Mouse (Mus musculus): Measurements from ENCODE around the gene Mrc2. TPM values are rescaled to one million over a fixed set of nuclear protein-coding genes. Genes with fewer than 3 reads are reported as not detected.

The Mrc2 gene
- total RNA-seq, 2 experiments from 2014 or later = 3.7 to 5.0 TPM

DNA sequence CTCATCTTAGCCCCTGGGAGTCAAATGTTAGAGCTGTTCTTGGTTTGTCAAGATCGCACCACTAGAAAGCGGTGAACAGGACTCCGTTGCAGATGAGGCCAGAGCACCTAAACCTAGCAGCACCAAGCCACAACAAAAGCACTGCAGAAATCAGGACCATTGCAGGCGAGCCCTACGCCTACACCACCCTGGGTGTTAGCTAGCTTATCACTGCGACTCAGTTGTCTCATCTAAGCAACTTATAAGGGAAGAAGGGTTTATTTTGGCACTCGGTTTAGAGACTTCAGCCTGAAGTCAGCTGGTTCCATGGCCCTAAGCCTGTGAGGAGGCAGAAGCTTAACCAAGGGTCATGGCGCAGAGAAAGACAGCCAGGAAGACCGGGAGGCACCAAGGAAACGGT lies 3.6 kb downstream of the Mrc2 start:
- DNase-seq (ENCODE audit: extremely low spot score in 1 of 2, low spot score in 1 of 2) = no peak

DNA sequence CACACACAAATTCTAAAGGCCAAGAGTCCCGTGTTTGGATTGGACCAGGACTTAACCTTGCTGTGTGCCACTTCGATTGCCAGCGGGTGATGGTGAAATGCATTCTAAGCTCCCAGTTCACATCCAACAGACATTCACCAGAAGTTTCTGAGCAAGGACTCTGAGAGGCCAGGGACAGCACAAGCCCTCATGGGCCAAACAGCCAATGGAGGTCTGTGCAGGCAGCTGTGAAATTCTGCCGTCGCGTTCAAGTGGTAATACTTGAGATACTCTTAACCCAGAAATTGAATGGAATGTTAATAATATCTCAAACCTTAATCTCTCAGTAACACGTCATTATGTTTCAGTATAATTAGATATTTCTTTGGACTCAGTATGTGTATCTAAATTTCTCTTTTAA lies 17.8 kb downstream of the Mrc2 start:
- DNase-seq (ENCODE audit: extremely low spot score in 1 of 2, low spot score in 1 of 2) = no peak

DNA sequence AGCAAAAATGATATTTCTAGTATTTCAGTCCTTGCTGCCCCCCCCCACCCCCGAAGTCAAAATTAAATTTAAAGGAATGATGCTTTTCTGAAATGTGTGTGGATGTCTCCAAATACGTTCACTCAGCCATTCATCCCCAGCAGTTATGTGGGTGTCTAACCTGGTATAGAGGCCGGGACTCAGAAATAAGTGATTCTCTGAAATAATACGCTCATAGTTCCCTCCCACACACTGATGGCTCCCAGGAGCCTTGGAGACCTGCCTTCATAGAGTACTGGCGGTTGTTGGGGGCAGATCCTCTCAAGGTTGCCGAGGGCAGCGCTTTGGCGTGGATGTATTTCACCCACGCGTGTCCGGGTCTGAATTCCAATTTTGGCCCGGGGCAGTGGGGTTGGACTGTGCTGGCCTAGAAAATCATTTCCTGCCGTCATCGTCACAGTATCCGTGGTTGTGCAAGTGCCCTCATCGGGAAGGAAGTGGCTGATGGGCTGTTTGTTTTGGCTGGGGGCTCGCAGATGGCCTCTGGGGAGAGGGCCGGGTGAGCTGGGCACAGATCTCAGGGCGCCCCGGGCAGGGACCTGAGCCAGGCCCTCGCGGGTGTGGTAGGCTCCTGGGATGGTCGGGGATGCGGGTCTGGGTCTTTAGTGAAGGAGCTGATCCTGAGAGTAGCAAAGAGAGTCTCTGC lies 19.0 kb downstream of the Mrc2 start:
- DNase-seq (ENCODE audit: extremely low spot score in 1 of 2, low spot score in 1 of 2) = no peak

DNA sequence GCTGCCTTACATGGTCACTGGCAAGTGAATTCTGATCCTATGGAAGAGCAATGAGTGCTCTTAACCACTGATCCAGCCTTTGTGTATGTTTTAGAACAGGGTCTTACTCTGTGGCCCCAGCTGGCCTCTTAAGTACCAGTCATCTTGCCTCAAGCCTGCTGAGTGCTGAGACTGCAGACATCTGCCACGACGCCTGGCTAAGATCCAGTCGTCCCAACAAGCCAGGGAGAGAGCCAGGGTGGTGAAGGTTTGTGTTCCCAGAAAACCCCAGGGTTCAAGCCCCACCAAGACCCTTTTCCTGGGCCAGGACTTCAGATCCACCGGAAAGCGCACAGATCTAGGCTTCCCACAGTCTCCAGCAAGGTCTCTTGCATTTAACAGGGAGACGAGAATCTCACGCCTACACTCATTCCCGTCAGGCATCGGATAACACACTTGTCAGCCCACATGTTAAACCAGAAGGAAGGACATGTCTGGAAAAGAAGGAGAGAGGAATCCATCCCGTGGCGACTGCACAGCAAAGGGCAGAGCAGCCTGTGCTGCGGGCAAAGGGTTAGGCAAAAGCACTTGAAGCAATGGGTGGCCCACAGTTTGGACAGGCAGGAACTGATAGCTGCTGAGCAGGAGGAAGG lies 20.0 kb downstream of the Mrc2 start:
- DNase-seq (ENCODE audit: extremely low spot score in 1 of 2, low spot score in 1 of 2) = no peak

DNA sequence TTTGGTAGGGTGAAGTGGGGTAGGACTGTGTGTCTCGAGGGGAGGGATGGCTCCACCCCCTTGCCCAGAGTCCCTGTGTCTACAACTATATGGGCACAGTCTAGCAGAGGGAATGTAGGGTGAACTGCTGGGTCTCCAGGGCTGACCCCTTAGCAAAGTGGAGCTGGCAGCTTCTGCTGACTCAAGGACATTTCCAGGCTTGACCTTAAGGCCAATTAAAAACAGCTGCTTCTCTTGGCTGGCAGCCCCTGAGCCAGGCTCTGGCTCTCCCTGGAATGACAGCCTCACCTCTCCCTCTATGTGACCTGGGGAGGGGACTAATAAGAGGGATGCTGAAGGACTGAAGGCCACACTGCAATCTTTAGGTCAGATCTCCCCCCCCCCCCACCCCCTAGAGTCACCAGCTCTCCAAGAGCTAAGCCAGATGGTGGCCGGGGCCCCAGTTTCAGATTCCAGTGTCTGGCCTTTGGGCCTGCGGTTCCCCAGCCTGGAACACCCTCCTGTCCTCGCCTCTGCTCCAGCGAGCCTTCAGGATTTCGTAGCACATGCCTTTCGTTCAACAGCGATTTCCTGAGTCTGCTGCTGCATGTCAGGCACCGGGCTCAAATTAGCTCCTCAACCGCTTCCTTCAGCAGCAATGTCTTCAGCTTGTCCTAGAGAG lies 20.7 kb downstream of the Mrc2 start:
- peak in 1 of 2 experiments; percentile 13 for DNase-seq (ENCODE audit: extremely low spot score in 1 of 2, low spot score in 1 of 2)

DNA sequence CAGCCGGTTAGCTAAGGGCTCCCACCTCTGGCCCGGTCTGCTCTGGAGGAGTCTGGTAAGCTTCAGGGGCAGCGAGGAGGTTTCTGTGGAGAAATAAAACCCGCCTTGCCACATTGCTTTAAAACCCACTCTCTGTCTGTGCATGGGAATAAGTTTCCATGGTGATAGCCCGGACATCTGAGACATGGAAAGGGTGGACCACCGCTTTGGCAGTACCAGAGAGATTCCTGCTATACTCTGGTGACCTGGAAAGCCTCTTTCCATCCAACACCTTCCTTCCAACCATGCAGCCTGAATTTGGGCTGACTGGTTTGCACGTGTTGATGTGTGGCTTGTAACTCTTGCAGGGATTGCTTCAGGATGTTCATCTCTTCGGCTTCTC lies 21.2 kb downstream of the Mrc2 start:
- no peak for DNase-seq (ENCODE audit: extremely low spot score in 1 of 2, low spot score in 1 of 2)

DNA sequence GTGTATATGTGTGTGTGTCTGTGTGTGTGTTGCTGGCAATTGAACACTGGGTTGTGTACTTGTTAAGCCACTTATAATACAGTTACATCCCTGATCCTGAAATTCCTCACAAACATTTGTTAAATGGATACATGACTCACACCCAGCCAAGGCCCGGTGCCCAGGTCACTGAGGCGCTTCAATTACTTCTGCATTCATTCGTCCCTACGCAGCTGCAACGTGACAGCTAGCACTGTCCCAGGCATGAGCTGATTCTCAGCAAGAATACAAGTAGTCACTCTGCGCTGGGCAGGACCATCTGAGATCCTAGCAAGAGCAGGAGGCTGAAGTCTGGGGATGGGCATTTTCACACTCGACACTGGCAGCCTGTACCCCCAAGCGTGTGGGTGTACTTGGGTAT lies 22.9 kb downstream of the Mrc2 start:
- no peak for DNase-seq (ENCODE audit: extremely low spot score in 1 of 2, low spot score in 1 of 2)

DNA sequence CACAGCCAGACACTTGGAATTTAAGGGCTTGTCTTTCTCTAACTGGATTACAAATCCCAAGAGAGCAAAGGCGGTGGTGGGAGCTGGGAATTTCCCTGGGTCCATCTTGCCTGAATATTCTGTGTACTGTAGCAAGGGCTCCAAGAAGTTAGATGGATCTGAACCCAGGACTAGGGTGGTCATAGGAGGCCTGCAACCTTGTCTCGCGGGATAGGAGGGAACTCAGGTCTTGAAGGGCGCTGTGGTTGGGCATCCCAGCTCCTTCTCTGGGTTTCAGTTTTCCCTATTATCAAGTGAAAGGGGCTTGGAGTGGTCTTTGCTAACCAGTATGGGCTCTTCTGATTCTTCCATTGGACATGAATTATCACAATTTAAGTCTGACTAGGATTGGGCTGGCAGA lies 23.7 kb downstream of the Mrc2 start:
- DNase-seq (ENCODE audit: extremely low spot score in 1 of 2, low spot score in 1 of 2) = no peak

DNA sequence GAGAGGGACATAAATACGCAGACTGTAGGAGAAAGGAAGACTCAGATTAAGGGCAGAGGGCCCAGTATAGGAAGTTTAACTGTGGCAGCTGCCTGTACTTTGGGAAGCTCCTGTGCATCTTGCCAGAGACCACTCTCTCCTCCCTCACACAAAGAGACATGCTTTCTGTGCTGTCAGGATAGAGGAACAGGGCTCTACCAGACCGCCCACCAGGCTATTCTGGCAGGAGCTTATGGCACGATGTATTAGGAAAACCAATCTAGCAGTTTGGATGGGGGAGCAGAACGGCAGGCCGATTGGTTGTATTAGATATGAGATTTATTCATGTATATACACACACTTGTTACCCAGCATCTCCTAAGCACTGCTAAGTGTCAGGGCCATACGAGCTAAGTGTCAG lies 25.3 kb downstream of the Mrc2 start:
- no peak for DNase-seq (ENCODE audit: extremely low spot score in 1 of 2, low spot score in 1 of 2)

DNA sequence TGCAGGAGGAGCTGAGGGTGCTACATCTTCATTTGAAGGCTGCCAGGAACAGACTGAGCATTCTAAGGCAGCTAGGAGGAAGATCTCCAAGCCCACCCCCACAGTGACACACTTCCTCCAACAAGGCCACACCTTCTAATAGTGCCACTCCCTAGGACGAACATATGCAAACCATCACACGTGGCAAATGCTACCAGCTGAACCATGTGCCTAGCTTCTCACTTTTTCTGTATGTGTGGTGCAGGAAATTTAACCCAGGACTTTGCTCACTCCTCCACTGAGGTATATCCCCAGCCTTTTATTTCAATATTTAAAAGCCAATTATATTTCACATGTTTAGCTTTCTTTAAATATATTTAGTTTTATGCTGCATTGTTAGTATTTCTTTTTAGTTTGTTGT lies 28.6 kb downstream of the Mrc2 start:
- DNase-seq (ENCODE audit: extremely low spot score in 1 of 2, low spot score in 1 of 2) = no peak

DNA sequence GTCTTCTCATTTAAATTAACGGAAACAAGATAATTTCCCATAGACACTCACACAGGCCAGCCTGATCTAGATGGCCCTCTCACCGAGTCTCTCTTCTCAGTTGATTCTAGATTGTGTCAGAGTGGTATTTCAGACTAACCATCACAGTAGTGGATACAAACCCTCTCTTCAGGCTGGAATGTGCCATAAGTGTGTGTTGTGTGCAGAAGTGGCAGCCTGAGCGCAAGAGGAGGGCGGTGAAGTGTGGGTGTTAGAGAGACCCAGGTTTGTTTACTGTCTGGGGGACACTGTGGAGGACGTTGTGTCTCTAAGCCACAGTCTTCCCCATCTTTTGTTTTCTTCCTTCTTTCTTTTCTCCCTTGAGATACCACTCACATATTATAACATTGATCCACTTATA lies 31.1 kb downstream of the Mrc2 start:
- DNase-seq (ENCODE audit: extremely low spot score in 1 of 2, low spot score in 1 of 2) = no peak

DNA sequence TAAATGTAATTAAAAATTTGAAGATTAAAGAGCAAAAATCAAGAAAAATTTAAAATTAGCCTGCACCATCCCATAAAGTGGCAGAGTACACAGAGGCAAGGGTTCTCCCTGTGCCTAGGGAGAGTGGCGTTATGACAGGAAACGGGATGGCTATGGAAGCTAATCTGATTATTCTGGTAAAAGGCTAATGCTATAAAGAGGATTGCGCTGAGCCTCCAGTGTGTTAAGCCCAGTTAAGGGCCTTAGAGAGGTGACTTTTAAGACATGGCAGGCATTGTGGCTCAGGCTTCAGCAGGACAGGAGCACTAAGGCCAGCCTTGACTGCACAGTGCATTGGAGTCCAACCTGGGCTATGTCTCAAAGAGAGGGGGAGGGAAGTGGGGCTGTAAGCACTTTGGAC lies 34.7 kb downstream of the Mrc2 start:
- no peak for DNase-seq (ENCODE audit: extremely low spot score in 1 of 2, low spot score in 1 of 2)

DNA sequence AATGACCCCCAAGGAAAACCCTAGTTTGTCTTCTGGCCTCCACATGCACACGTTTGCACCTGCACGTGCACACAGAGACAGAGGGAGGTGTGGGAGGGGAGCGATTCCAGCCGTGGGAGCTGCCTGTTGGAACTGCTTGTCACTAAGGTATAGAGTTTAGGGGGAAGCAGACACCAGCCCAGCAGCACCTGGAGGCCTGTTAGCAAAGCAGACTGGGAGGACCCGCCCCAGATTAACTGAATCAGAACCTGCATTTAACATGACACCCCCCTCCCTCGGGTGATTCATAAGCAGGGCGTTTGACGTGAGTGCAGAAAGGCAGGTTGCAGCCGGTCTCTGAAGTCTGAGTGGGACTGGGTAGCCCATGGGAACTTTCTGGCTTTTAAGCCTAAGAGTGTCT lies 37.5 kb downstream of the Mrc2 start:
- no peak for DNase-seq (ENCODE audit: extremely low spot score in 1 of 2, low spot score in 1 of 2)

DNA sequence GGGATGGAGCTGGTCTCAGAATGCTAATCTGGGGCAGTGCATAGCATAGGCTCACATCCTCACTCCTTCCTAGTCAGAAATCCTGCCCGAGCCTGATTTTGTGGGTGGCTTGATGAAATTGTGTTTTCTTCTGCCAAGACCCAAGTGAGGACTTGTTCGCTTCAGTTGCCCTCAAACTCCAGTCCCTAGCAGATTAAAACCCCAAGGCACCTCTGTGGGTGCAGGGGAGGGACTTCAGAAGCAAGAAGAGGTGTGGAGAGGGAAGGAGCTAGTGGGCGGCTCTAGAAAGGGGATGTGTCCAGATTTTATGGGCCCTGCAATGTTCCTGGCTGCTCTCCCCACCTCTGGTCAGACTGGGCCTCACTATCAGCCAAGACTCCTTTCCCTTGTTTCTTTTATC lies 38.7 kb downstream of the Mrc2 start:
- no peak for DNase-seq (ENCODE audit: extremely low spot score in 1 of 2, low spot score in 1 of 2)

DNA sequence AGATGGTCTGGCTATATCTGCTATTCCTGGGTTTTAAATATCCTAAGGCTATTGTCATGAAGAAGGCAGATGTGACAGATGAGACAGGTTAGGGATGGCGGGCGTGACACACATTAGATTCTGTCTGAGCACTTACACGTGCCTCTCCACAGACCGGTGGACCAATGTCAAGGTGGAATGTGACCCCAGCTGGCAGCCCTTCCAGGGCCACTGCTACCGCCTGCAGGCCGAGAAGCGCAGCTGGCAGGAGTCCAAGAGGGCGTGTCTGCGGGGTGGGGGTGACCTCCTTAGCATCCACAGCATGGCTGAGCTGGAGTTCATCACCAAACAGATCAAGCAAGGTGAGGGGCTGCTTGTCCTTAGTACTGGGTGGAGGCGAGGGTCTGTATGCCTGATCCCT lies 39.3 kb downstream of the Mrc2 start:
- no peak for DNase-seq (ENCODE audit: extremely low spot score in 1 of 2, low spot score in 1 of 2)

DNA sequence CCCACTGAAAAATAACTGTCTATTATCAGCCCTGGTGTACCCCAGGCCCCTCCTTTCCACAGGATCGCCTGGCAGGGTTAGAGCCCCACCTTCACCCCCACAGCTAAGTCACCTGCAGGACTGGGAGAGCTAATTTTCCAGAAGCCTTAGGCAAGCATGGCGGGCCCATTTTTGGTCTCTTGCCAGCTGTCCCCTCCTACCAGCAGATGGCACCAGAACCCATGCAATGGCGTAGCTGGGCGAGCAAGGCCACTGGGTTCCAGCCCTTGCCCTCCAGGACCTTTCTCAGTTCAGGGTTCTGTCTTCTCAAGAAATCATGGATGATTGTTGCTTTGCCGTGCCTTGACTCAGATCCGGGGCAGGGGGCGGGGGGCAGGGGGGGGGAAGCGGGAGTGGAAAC lies 40.0 kb downstream of the Mrc2 start:
- peak; percentile 45 to 70 for DNase-seq (ENCODE audit: extremely low spot score in 1 of 2, low spot score in 1 of 2)

DNA sequence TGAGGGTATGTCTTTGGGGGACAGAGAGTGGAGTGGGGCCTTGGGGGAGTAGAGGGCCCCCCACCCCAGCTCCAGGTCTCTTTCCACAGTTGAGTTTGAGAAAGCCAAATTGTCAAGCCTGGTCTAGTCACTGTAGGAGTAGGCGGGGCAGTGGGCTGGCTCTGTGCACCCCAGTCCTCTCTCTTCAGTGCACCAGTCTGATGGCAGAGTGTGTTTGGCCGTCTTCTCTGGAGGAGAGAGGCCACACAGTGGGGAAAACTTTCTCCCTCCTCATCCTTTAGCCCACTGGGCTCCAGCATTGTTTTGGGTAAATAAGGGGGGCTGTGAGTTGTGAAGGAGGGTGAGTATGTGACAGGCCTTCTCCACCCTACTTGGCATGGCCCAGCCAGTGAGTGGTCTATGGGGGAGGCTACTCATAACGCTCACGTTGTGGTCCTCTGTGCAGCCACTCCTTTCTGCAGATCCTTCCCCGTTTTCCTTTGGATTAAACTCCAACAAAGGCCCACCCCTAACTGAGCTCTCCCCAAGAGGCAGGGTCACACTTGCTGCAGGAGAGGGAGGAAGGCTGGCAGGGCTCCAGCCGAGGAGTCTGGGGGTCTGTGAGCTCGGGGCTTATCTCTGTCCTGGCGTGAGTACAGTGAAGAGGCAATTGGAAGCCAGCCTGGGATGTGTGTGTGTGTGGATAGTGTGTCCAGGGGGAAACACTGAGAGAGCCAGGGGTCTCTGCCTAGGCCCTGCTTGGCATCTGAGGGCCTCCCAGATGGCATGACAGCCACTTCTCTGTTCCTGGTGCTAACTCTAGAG lies 41.6 kb downstream of the Mrc2 start:
- no peak for DNase-seq (ENCODE audit: extremely low spot score in 1 of 2, low spot score in 1 of 2)

DNA sequence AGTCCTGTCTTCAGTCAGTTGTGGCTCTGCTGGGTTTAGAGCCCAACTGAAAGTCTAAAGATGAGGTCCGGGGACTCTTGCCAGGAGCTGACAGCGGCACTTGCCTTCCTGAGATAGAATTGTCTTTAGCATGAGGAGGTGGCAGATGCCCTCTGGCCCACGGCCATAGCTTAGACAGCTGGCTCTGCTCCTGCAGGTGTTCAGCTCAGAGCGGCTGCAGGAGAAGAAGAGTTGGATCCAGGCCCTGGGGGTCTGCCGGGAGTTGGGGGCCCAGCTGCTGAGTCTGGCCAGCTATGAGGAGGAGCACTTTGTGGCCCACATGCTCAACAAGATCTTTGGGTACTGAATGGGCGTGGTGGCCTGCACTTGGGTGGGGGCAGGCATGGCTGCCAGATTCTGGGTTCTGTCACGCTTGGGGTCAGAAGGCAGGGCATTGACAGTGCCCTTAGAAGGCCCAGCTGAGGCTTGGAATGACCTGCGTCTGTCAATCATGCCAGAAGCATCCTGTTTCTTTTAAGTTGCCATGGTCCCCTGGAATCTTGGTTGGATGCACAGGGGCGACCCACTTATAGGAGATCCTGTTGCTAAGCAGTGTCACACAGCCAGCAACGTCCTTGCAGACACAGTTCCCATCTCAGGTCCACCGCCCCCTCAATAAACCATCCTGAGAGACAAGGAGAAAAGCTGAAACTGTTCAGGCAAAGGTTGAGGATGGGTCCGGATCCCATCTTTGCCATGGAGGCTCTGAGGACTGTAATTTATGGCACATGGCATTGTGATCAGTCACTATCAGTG lies 46.4 kb downstream of the Mrc2 start:
- no peak for DNase-seq (ENCODE audit: extremely low spot score in 1 of 2, low spot score in 1 of 2)

DNA sequence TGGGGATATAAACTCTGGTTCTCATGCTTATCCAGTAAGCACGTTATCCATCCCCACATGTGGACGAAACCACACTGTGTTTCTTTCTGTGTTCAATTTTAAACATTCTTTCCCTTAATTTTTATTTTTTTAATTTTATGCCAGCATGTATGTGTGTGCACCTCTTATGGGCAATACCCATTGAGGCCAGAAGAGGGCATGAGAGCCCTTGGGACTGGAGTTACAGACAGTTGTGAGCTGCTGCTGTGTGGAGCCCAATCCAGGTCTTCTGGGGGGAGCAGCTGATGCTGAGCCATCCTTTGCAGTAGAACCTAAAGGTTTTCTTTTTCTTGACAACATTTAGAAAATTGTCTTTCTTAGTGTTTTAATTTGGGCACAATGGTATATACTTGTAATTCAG lies 52.8 kb downstream of the Mrc2 start:
- DNase-seq (ENCODE audit: extremely low spot score in 1 of 2, low spot score in 1 of 2) = peak in 1 of 2 experiments; percentile 39

Measured in layer of hippocampus, postnatal 25 days (tissue).